Comparison of ENCODE assay signal across 8 mouse cellular contexts in genomic region chr19:38429269-38429668, GRCm38 (mm10). TPM values are rescaled to one million over a fixed set of nuclear protein-coding genes. Genes with fewer than 3 reads are reported as not detected.
A peak's percentile ranks its signal among the peaks of the same experiment; 100 is the strongest.
DNase-seq lines count a peak whose midpoint lies in the region; TF ChIP-seq lines count a peak whose summit lies in the region.

No protein-coding gene starts in this region.

- H3K36me3 ChIP-seq in heart, embryonic 10.5 days: no peaks in the 10 kb centered on the region
- H3K36me3 ChIP-seq in thymus, adult 2 months (ENCODE audit: control insufficient read depth, insufficient read depth, low read length): no peaks in the 10 kb centered on the region

- H3K27me3 ChIP-seq in heart, embryonic 10.5 days (ENCODE audit: insufficient read depth, poor library complexity, severe bottlenecking): no peaks in the 10 kb centered on the region
- H3K27me3 ChIP-seq in thymus, adult 2 months (ENCODE audit: control insufficient read depth, insufficient read depth, low read length): no peaks in the 10 kb centered on the region

- H3K27ac ChIP-seq in heart, embryonic 10.5 days: no peak overlapping the region
- H3K27ac ChIP-seq in thymus, adult 2 months (ENCODE audit: control insufficient read depth, insufficient read depth, low read length): no peak overlapping the region

- H3K4me1 ChIP-seq in heart, embryonic 10.5 days: no peaks in the 10 kb centered on the region
- H3K4me1 ChIP-seq in thymus, adult 2 months (replicated peaks; ENCODE audit: control insufficient read depth, insufficient read depth, low read length): no peaks in the 10 kb centered on the region

- intact Hi-C loops in left cerebral cortex, postnatal 4 days (cut with DNase I): no loop called here

- 37% methylated on average over 5 of the region's 5 CpGs for WGBS in heart, embryonic 10.5 days
- 59% methylated on average over 5 of the region's 5 CpGs for WGBS in thymus, adult 2 months

- DNase-seq in heart, adult 8-10 months (ENCODE audit: low spot score): peak; percentile 17
- DNase-seq in heart, embryonic 10.5 days (ENCODE audit: low spot score): no peak
- DNase-seq in thymus, adult 2 months: peak; percentile 18
- DNase-seq in thymus, adult 18-20 months: no peak
- DNase-seq in cerebellum, adult 9-10 months: peak; percentile 28
- DNase-seq in left cerebral cortex, postnatal 4 days: peak; percentile 13
- DNase-seq in thymus, postnatal 4 days: peak; percentile 36
- no peak for DNase-seq in urinary bladder, postnatal 4 days (ENCODE audit: low spot score in 2 of 2)

- H3K4me3 ChIP-seq in heart, embryonic 10.5 days: no peak overlapping the region
- H3K4me3 ChIP-seq in thymus, adult 2 months (ENCODE audit: control insufficient read depth, insufficient read depth, low read length): no peak overlapping the region

- H3K9me3 ChIP-seq in heart, embryonic 10.5 days: no peaks in the 10 kb centered on the region

- TF ChIP-seq POLR2A in thymus, adult 2 months (IDR thresholded peaks at IDR 0.05; ENCODE audit: control insufficient read depth, extremely low read depth, insufficient read depth, low read length, poor library complexity): no peak

- TF ChIP-seq CTCF in thymus, adult 2 months (IDR thresholded peaks at IDR 0.05; ENCODE audit: borderline replicate concordance, control insufficient read depth, extremely low read depth, insufficient read depth, low read length, poor library complexity): no peak

RNA-seq across cellular contexts. Expression of gene Slc35g1, which starts 33.5 kb away (rescaled TPM):
- total RNA-seq in heart, adult 8-10 months (2022): 1 to 10 TPM; 2.1 to 3.0 (median 2.4) TPM
- 4.1 and 4.8 TPM in 2 replicates for polyA plus RNA-seq in heart, embryonic 10.5 days (2016; fragmentation: Nextera tagmentation; extraction: Ambion mirVana)
- polyA plus RNA-seq in thymus, adult 2 months (2012; rRNA removed): 5.3 and 8.2 TPM in 2 replicates
- 1 to 10 TPM; 2.2 to 2.3 TPM for total RNA-seq in left cerebral cortex, postnatal 4 days (2021)

RNA-seq across cellular contexts. Expression of gene Plce1, which starts 51.6 kb away (rescaled TPM):
- total RNA-seq in heart, adult 8-10 months (2022): 10 to 100 TPM; 15.0 to 19.5 (median 17.7) TPM
- 3.6 and 4.2 TPM in 2 replicates for polyA plus RNA-seq in heart, embryonic 10.5 days (2016; fragmentation: Nextera tagmentation; extraction: Ambion mirVana)
- 1.2 TPM in 2 replicates for polyA plus RNA-seq in thymus, adult 2 months (2012; rRNA removed)
- 1 to 10 TPM; 9.0 to 9.1 TPM for total RNA-seq in left cerebral cortex, postnatal 4 days (2021)

Comparison
In these comparisons a context has a peak if more than half of its experiments do, and no peak if none do; other contexts are left out.
1. DNase-seq: peak in heart, adult 8-10 months (single experiment), thymus, adult 2 months (single experiment), cerebellum, adult 9-10 months (single experiment), left cerebral cortex, postnatal 4 days (single experiment) and thymus, postnatal 4 days (single experiment); none in heart, embryonic 10.5 days (single experiment), thymus, adult 18-20 months (0 of 2) and urinary bladder, postnatal 4 days (0 of 2).